Mouse (Mus musculus): Measurements from ENCODE around the gene Serpina9. TPM values are rescaled to one million over a fixed set of nuclear protein-coding genes. Genes with fewer than 3 reads are reported as not detected.

The Serpina9 gene
- total and polyA plus RNA-seq, 3 experiments = 0.06 TPM; not detected in 2

- Histone ChIP-seq H3K4me1 (ENCODE audit: control insufficient read depth in 1 of 2, insufficient read depth in 2 of 2, low read length in 2 of 2) (no peaks in the 10 kb centered on the region), H3K4me3 (ENCODE audit: control insufficient read depth in 1 of 2, insufficient read depth in 1 of 2, low read depth in 2 of 2, low read length in 2 of 2) (no peak overlapping the region), H3K27ac (ENCODE audit: control insufficient read depth, low read depth, low read length) (no peak overlapping the region), H3K27me3 (ENCODE audit: control insufficient read depth in 1 of 2, insufficient read depth in 2 of 2, low read length in 2 of 2) (no peaks in the 10 kb centered on the region), H3K36me3 (ENCODE audit: control insufficient read depth in 1 of 2, insufficient read depth in 2 of 2, low read length in 2 of 2) (no peaks in the 10 kb centered on the region), H3K9ac (ENCODE audit: control insufficient read depth, low read depth, low read length, poor library complexity, severe bottlenecking) (no peak overlapping the region), H3K9me3 (replicated peaks; ENCODE audit: insufficient read depth, low read length) (no peaks in the 10 kb centered on the region), H3K79me2 (ENCODE audit: control insufficient read depth, insufficient read depth, low read length, poor library complexity) (no peaks in the 10 kb centered on the region)
- DNase-seq (ENCODE audit: low read depth, low spot score) = no peak
- TF ChIP-seq MAZ (IDR thresholded peaks at IDR 0.05; ENCODE audit: low read depth, low read length) (no peak), USF1 (IDR thresholded peaks at IDR 0.05; ENCODE audit: low read depth, low read length) (no peak), KAT2A (conservative IDR thresholded peaks at IDR 0.05; ENCODE audit: low read depth, low read length) (no peak), CTCF (IDR thresholded peaks at IDR 0.05 in 2 of 3, conservative IDR thresholded peaks at IDR 0.05 in 1 of 3; ENCODE audit: control insufficient read depth in 1 of 3, insufficient read depth in 1 of 3, low read depth in 2 of 3, low read length in 3 of 3, poor library complexity in 1 of 3, severe bottlenecking in 1 of 3) (no peak), TBP (IDR thresholded peaks at IDR 0.05; ENCODE audit: low read depth, low read length) (no peak), RCOR1 (IDR thresholded peaks at IDR 0.05; ENCODE audit: low read depth, low read length) (no peak), POLR2AphosphoS5 (IDR thresholded peaks at IDR 0.05; ENCODE audit: borderline replicate concordance, low read depth, low read length) (no peak)
These were observed 1.7 kb upstream of the Serpina9 start for GRCm38 (mm10) chr12:104015280-104015679.

DNA sequence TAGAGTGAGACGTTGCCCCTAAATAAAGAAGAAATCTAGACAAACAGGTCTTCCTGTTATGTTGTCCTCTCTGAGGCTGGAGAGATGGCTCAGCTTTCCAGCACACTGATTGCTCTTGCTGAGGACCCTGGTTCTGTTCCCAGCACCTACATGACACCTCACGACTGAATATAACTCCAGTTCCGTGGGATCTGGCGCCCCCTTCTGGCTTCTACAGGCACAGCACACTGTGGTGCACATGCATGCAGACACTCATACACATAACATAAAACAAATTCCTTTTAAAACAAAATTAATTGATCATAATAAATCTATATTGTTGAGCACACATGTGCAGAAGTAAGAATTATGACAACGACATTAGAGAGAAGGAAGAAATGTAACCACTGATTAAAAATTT, 8.9 kb downstream of the Serpina9 start:
- Histone ChIP-seq H3K27me3 (ENCODE audit: control insufficient read depth in 1 of 2, insufficient read depth in 2 of 2, low read length in 2 of 2) (no peaks in the 10 kb centered on the region), H3K36me3 (ENCODE audit: control insufficient read depth in 1 of 2, insufficient read depth in 2 of 2, low read length in 2 of 2) (no peaks in the 10 kb centered on the region), H3K27ac (ENCODE audit: control insufficient read depth, low read depth, low read length) (no peak overlapping the region), H3K79me2 (ENCODE audit: control insufficient read depth, insufficient read depth, low read length, poor library complexity) (no peaks in the 10 kb centered on the region), H3K9ac (ENCODE audit: control insufficient read depth, low read depth, low read length, poor library complexity, severe bottlenecking) (no peak overlapping the region), H3K4me1 (ENCODE audit: control insufficient read depth in 1 of 2, insufficient read depth in 2 of 2, low read length in 2 of 2) (no peaks in the 10 kb centered on the region), H3K9me3 (replicated peaks; ENCODE audit: insufficient read depth, low read length) (no peaks in the 10 kb centered on the region), H3K4me3 (ENCODE audit: control insufficient read depth in 1 of 2, insufficient read depth in 1 of 2, low read depth in 2 of 2, low read length in 2 of 2) (no peak overlapping the region)
- no peak for DNase-seq (ENCODE audit: low read depth, low spot score)
- TF ChIP-seq KAT2A (conservative IDR thresholded peaks at IDR 0.05; ENCODE audit: low read depth, low read length) = no peak
- TF ChIP-seq TAL1 (IDR thresholded peaks at IDR 0.05; ENCODE audit: low read length) = no peak
- TF ChIP-seq BHLHE40 (IDR thresholded peaks at IDR 0.05; ENCODE audit: borderline replicate concordance, low read depth, low read length) = no peak
- peak in 1 of 3 experiments; percentile 13; a peak in 1 of 6 replicates for TF ChIP-seq CTCF (IDR thresholded peaks at IDR 0.05 in 2 of 3, conservative IDR thresholded peaks at IDR 0.05 in 1 of 3; ENCODE audit: control insufficient read depth in 1 of 3, insufficient read depth in 1 of 3, low read depth in 2 of 3, low read length in 3 of 3, poor library complexity in 1 of 3, severe bottlenecking in 1 of 3)
- no peak for TF ChIP-seq MEF2A (IDR thresholded peaks at IDR 0.05; ENCODE audit: extremely low read depth, insufficient replicate concordance, low read depth, low read length, poor library complexity, severe bottlenecking)
- TF ChIP-seq UBTF (IDR thresholded peaks at IDR 0.05; ENCODE audit: borderline replicate concordance, insufficient read depth, low read depth, low read length) = no peak
- no peak for TF ChIP-seq MAX (IDR thresholded peaks at IDR 0.05; ENCODE audit: low read length)
- TF ChIP-seq POLR2AphosphoS2 (IDR thresholded peaks at IDR 0.05; ENCODE audit: low read length) = no peak

GRCm38 (mm10) chr12:104003238-104003612, 10.3 kb downstream of the Serpina9 start:
- Histone ChIP-seq H3K36me3 (ENCODE audit: control insufficient read depth in 1 of 2, insufficient read depth in 2 of 2, low read length in 2 of 2) (no peaks in the 10 kb centered on the region), H3K27me3 (ENCODE audit: control insufficient read depth in 1 of 2, insufficient read depth in 2 of 2, low read length in 2 of 2) (no peaks in the 10 kb centered on the region), H3K4me3 (ENCODE audit: control insufficient read depth in 1 of 2, insufficient read depth in 1 of 2, low read depth in 2 of 2, low read length in 2 of 2) (no peak overlapping the region), H3K9me3 (replicated peaks; ENCODE audit: insufficient read depth, low read length) (no peaks in the 10 kb centered on the region), H3K79me2 (ENCODE audit: control insufficient read depth, insufficient read depth, low read length, poor library complexity) (no peaks in the 10 kb centered on the region), H3K27ac (ENCODE audit: control insufficient read depth, low read depth, low read length) (peak overlapping the region; percentile 85), H3K4me1 (ENCODE audit: control insufficient read depth in 1 of 2, insufficient read depth in 2 of 2, low read length in 2 of 2) (no peaks in the 10 kb centered on the region), H3K9ac (ENCODE audit: control insufficient read depth, low read depth, low read length, poor library complexity, severe bottlenecking) (no peak overlapping the region)
- no peak for TF ChIP-seq MYC (IDR thresholded peaks at IDR 0.05; ENCODE audit: low read depth, low read length)
- no peak for TF ChIP-seq CTCF (IDR thresholded peaks at IDR 0.05 in 2 of 3, conservative IDR thresholded peaks at IDR 0.05 in 1 of 3; ENCODE audit: control insufficient read depth in 1 of 3, insufficient read depth in 1 of 3, low read depth in 2 of 3, low read length in 3 of 3, poor library complexity in 1 of 3, severe bottlenecking in 1 of 3)
- no peak for TF ChIP-seq MAX (IDR thresholded peaks at IDR 0.05; ENCODE audit: low read length)
- TF ChIP-seq GABPA (IDR thresholded peaks at IDR 0.05; ENCODE audit: low read depth, low read length) = no peak
- no peak for TF ChIP-seq HCFC1 (IDR thresholded peaks at IDR 0.05; ENCODE audit: low read depth, low read length)
- no peak for TF ChIP-seq UBTF (IDR thresholded peaks at IDR 0.05; ENCODE audit: borderline replicate concordance, insufficient read depth, low read depth, low read length)
- no peak for TF ChIP-seq CHD2 (IDR thresholded peaks at IDR 0.05; ENCODE audit: low read length)
- no peak for TF ChIP-seq JUND (IDR thresholded peaks at IDR 0.05; ENCODE audit: low read depth, low read length)
- peak; percentile 50 for DNase-seq (ENCODE audit: low read depth, low spot score)
